Mouse (Mus musculus): ENCODE measurements around the gene Zdhhc14. TPM values are rescaled to one million over a fixed set of nuclear protein-coding genes. Genes with fewer than 3 reads are reported as not detected.

Gene Zdhhc14
- total RNA-seq, 2 experiments from 2014 or later, result 15.1 to 15.2 TPM

DNA sequence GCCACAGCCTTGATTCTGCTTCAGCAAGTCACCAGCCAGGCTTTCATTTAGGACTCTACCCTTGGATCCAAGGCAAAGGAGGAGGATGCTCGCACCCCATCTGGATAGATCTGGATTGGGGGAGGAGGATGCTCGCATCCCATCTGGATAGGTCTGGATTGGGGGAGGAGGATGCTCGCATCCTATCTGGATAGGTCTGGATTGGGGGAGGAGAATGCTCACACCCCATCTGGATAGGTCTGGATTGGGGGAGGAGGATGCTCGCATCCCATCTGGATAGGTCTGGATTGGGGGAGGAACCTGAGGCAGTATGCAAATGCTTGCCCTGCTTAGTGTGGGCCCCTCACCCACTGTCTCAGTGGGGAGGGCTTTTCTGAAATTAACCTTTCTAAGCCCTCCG lies 271.4 kb downstream of the Zdhhc14 start:
- intact Hi-C loops (cut with DNase I), result no loop called here
- DNase-seq, result no peak

DNA sequence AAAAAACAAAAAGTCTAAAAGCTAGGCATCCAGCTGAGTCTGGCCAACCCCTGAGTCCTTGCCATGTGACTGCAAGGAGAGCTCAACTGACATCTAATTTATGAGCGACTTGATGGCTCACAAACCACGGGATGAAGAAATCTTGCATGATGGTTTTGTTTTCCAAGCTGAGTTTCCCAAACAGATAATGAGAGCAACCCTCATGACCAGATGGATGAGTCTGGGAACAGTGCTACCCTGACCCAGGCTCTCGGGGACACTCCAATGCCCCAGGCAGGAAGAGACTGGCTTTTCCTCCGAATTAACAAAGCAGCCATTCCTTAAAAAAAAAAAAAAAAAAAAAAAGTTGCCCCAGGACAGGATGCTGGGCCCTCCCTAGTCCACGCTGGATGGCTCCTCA lies 271.9 kb downstream of the Zdhhc14 start:
- intact Hi-C loops (cut with DNase I), result no loop called here
- no peak for DNase-seq

DNA sequence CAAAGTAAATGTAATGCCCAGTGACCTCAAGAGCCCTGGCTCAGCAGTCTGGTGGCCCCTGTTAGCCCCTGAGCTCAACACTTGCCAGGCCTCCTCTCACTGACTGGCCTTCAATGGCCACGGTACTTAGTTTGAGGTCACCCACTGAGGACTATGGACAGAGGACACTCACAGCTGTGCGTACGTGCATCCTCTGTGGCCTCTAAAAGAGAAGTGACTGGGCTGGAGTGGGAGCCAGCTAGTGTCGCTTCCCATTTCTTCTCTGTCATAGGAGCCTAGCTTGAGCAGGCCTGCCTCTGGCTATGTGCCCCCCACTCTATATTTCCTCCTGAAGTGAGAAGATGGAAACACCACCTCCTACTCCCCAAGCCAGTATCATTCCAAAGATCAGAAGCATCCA lies 273.4 kb downstream of the Zdhhc14 start:
- DNase-seq, result no peak
- intact Hi-C loops (cut with DNase I), result no loop called here

DNA sequence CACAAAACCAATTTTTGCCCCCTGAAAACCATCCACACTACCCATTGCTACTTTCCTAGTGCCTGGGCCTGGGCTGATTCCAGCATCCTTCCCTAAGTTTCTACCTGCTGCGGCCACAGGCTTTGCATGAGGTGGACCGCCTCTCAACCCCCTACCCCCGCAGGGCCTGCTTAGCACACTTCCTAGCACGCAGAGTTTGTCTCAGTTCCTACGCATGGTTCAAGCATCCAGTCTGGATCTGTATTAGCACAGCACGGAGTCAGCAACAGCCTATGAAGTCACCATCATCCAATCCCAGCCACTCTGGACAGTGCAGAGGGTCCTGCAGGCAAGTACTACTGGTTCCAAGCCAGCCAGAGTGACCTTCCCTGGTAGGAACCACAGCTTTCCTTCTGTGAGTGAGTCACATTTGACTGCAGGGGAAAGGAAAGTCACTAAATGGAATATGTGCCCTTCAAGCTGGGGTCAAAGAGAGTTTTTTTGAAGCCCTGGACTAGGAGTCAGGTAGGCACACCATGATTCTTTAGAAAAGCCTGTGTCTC lies 275.9 kb downstream of the Zdhhc14 start:
- no peak for DNase-seq
- intact Hi-C loops (cut with DNase I), result no loop called here

DNA sequence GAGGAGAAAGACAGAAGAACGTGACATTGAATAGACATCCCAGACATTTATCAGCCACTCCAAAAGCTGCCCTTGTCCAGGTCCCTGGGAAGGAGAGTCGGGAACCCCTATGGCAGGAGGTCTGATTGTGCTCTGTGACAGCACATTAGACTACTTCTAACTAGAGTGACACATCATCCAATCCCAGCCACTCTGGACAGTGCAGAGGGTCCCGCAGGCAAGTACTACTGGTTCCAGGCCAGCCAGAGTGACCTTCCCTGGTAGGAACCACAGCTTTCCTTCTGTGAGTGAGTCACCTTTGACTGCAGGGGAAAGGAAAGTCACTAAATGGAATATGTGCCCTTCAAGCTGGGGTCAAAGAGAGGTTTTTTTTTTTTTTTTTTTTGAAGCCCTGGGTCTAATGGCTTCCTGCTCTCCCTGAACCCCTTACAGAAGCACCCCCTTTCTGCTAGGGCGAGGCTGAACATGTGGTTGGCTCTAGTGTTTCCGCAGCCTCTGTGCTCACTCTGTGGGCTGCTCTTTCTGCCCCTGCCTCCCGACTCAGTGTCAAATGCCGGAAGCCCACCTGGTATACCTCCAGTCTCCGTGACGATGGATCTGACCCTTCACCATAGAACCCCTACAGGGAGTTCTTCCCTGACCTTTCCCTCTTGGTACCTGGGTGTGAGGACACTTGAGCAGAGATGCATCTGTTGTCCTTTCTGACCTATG lies 276.6 kb downstream of the Zdhhc14 start:
- no peak for DNase-seq
- intact Hi-C loops (cut with DNase I), result no loop called here

DNA sequence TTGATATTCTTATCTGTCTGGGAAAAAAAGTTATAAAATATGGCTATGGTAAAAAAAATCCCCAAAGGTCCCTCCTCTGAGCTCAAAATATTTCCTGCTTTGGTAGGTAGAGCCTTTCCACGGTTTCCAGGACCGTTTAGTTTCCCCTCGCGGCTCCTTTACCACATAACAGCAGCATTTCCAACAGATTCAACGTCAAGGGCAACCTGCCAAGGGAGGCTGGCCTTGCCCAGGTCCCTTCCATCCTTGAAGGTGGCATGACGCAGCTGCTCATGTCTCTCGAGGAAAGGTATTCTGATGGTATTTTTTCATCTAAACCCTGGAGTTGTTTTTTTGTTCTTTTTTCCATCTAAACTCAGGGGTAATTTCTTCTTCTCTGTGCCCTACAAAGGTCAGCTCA lies 277.4 kb downstream of the Zdhhc14 start:
- peak; percentile 42 for DNase-seq
- intact Hi-C loops (cut with DNase I), result no loop called here

DNA sequence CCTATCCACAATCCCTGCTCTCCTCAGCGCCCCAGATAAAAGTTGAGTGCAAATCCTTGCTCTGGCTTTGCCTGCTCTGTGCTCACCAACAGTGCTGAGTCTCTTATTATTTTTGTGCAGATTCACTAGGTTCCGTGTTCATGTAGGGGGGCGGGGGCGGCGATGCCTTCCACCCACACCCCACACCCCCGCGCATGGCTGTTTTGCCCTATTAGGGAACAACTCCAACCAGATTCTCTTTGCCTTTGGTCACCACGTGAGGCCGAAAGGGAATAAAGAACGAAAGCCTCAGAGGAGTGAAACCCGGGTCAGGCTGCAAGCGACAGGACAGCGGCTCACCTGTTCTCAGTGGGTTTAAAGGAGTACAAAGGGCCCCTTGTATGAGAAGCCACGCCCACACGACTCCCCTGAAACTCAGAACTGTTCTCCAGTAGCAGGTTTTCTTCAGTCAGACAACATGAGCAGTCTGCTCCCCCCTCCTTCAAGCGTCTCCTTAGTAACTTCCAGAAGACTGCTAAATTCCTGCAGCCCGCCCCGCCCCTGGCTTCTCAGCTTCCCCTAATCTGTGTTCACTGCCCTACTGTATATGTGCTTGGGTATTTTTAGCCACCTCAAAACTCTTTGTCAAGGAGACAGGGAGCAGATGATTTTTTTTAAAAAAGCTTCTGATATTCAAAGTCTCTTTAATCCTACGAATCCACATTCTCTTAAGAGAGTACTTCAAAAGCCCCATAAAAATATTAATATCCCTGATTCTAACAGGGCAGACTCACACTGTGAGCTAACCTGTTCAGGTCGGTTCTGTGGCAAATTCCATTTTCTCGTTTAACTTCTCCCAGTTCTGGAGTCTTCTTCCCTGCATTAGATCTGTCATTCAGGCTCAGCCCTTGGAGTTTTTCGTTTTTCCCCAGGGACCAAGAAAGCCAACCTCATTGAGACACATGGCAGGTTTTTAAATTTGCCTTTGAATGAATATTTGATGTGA lies 278.2 kb downstream of the Zdhhc14 start:
- DNase-seq, result peak; percentile 37
- intact Hi-C loops (cut with DNase I), result no loop called here

DNA sequence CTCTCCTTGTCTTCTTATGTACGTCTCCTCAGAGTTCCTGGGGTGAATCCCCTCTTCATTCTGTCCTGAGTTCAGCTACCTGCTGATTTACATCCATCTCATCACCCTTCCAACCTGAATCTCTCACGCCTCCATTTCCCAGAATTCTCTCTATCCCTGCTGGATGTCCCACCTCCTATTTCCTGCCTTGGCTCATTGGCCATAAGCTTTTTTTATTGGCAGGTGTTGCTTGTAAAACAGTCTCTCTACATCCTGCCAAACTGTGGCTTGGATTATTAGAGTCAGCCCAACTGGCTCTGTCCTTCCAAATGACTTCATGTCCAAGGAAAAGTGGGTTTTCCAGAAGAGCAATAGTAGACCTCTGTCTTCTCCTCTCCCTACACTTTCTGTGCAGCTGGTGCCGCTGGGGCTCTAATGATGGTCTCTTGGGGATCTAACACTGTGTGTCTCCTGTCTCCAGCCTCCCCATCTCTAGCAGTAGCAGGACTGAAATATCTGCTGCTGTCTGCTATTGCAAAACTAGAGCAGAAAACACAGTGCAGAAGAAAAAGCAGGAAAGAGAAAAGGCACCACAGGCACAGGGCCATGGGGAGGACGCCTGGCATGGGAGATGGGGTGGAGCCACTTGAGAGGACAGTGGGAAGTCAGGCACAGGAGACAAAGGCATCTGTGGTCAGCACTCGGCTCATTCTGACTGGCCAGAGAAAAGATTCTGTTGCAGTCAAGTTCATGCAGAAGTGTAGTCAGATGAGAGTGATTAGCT lies 288.0 kb downstream of the Zdhhc14 start:
- DNase-seq, result no peak
- intact Hi-C loops (cut with DNase I), result no loop called here

DNA sequence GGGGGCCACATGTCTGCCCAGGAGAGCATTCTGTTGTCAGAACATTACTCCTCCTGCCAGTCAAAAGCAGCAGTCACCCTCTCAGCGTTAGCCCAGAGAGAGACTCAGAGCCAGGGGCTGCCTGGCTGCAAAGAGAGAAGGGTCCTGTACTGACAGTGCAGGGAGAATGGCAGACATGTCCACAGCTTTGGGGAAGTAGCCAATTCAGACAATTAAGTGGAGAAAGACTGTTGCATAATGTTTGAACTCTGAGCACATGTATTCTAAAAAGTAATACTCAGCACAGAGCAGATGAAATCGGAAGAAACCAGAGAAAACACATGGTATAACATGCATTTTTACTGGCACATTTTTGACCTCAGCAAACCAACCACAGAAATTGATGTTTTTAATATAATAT lies 292.9 kb downstream of the Zdhhc14 start:
- intact Hi-C loops (cut with DNase I), result no loop called here
- DNase-seq, result no peak

DNA sequence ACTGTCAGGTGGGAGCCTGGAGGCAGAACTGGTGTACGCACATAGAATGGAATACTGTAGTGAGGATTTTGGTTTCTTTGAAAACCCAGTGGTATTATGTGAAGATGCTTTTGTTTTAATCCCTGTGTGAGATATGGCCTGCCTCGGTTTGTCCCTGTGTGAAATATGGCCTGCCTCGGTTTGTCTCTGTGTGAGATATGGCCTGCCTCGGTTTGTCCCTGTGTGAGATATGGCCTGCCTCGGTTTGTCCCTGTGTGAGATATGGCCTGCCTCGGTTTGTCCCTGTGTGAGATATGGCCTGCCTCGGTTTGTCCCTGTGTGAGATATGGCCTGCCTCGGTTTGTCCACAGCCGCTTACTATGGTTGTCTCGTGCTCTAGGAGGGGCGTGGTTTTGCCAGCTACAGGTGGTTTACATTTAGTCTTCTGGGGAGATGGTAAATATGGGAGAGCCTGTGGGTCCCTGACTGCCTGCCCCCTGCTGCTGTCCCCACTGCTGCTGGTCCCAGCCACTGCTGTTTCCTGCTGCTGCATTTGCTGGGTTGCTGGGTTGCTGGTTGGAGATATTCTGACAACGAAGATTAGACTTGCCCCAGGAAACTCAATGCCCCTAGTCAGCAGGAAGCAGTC lies 299.9 kb downstream of the Zdhhc14 start:
- intact Hi-C loops (cut with DNase I), result loop anchor here (10.0 kb wide), 1 partner anchor 213 kb away; no protein-coding TSS in a partner anchor
- DNase-seq, result no peak

DNA sequence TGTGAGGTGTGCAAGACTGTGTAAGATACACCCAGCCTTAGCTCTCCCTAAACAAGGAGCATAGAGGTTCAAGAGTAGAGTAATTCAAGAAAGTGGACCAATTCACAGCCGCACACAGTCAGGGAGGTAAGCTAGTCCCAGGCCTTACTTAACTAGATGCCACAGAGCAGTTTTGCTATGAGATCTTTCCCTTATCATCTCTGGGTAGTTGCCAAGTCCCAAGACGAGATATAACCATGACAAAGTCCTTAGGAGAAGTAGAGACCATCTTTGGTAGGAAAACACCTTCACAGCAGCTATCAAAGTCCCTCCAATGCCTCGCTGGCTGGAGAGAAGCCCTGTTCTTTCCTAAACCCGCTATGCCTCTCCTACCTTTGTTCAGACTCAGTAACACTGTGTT lies 301.2 kb downstream of the Zdhhc14 start:
- intact Hi-C loops (cut with DNase I), result loop anchor here (10.0 kb wide), 1 partner anchor 211 kb away; no protein-coding TSS in a partner anchor
- no peak for DNase-seq

DNA sequence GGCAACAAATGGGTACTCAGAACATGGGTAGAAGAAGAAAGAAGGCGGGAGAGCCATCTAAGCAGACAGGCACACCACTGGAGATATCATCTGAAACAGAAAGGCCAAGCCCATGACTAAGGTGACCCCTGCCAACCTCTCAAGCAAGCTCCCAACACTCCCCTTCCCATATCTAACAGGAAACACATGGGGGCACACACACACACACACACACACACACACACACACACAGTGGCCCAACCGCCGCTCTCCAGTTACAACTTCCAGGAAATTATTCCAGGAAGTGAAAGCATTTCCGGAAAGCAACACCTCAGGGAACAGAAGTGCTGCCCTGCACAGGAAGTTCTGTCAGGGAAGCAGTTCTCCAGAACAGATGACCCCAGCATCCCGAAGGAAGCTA lies 301.9 kb downstream of the Zdhhc14 start:
- no peak for DNase-seq
- intact Hi-C loops (cut with DNase I), result loop anchor here (10.0 kb wide), 1 partner anchor 211 kb away; no protein-coding TSS in a partner anchor

DNA sequence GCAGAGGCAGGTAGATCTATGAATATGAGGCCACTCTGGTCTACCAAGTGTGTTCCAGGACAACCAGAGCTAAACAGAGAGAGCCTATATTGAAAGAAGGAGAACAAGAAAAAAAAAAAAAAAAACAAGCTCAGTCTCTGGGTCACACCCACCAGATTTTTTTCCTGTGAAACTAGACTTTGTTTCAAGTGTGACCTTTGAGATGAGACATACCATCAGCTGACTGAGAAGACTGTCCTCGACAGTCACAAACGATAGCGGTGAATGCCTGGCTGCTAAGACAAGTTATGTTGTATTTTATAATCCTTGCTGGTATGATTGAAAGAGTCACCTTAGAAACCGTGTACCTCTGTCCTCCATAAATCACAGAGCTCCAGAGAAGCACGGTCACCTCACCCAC lies 303.0 kb downstream of the Zdhhc14 start:
- no peak for DNase-seq
- intact Hi-C loops (cut with DNase I), result loop anchor here (5.0 to 10.0 kb wide), 2 partner anchors 127 to 209 kb away; no protein-coding TSS in a partner anchor

DNA sequence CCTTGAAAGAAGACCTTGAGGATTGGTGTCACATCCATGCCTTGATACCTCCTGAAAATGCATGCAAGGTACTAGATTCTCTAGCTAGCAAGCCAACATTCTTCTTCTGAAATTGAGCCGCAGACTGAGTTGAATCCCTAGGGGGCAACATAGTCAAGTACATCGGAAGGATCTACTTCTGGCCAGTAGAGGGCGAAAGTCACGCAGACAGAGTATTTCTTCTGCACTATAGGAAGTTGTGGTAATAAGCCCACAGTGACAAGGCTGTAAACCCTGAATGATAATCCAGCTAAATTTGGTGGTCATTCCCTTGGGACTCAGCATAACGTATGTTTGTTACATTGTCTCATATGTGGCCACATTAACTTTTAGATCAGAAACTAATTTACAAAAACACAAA lies 303.5 kb downstream of the Zdhhc14 start:
- intact Hi-C loops (cut with DNase I), result loop anchor here (2.0 to 10.0 kb wide), 3 partner anchors 91 to 209 kb away; no protein-coding TSS in a partner anchor
- peak; percentile 67 for DNase-seq

DNA sequence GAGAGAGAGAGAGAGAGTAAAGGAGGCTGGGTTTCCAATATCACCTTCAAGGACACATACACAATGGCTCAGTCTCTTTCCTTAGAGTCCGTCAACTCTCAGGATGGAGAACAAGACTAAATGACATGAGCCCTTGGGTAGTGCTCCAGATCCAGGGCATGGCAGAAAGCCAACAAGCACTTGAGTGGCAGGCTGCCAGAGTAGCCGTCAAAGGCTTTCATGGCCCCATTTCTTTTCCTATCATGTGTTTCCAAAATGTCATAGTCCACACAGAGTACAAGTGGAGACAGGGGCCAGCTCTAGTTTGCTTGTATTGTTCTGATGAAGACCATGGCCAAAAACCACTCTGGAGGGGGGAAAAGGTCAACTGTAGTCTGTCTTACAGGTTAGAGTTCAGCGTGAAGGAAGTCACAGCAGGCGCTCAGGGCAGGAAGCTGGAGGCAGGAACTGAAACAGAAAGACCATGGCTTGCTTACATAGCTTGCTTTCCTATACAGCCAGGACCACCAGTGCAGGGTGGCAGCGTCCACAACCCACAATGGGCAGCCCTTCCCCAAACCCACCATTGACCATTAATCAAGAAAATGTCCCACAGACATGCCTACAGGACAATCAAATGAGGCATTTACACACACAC lies 304.9 kb downstream of the Zdhhc14 start:
- intact Hi-C loops (cut with DNase I), result loop anchor here (2.0 to 10.0 kb wide), 3 partner anchors 90 to 208 kb away; no protein-coding TSS in a partner anchor
- peak; percentile 48 for DNase-seq

DNA sequence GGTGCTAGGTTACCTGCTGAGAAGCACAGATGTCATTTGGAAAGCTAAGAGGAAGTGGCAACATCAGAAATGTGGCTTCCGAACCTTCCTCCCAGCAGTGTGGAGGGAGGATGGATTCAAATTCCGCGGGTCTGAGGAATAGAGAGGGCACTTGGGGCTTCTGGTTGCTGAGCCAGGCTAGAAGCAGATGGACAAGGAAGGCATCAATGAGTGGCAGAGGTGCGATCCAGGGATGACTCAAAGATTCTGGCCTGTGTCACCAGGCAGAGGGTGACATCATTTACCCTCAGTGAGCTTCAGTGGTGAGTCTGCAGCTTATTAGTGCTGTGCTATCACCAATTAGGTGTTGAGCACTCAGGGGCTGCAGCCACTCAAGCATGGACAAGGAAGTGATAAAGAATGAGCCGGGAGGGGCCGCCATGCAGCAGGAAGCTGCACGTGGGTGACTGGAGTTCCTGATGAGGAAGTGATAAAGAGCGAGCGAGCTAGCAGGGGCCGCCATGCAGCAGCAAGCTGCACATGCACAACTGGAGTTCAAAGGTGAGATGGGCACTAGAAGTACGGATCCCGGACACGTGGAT lies 306.0 kb downstream of the Zdhhc14 start:
- intact Hi-C loops (cut with DNase I), result loop anchor here (5.0 to 10.0 kb wide), 2 partner anchors 124 to 206 kb away; no protein-coding TSS in a partner anchor
- DNase-seq, result no peak

DNA sequence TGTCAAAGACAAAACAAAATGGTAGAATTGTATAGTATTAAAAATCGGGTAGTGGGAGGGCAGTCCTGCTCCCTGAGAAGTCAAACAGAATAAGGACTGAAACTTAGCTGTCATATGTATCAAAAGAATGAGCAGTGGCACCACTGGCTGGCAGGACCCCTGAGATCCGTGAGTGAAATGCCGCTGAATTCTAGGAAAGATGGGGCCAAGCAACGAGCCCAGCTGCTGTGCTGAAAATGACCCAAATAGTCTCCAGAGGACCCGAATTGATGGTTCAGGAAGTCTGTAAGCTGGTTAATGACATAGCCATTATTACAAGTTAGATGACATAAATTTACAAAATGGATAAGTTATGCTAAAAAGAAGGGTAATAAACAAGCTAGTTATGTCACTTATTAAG lies 306.5 kb downstream of the Zdhhc14 start:
- DNase-seq, result no peak
- intact Hi-C loops (cut with DNase I), result loop anchor here (5.0 to 10.0 kb wide), 2 partner anchors 123 to 206 kb away; no protein-coding TSS in a partner anchor

DNA sequence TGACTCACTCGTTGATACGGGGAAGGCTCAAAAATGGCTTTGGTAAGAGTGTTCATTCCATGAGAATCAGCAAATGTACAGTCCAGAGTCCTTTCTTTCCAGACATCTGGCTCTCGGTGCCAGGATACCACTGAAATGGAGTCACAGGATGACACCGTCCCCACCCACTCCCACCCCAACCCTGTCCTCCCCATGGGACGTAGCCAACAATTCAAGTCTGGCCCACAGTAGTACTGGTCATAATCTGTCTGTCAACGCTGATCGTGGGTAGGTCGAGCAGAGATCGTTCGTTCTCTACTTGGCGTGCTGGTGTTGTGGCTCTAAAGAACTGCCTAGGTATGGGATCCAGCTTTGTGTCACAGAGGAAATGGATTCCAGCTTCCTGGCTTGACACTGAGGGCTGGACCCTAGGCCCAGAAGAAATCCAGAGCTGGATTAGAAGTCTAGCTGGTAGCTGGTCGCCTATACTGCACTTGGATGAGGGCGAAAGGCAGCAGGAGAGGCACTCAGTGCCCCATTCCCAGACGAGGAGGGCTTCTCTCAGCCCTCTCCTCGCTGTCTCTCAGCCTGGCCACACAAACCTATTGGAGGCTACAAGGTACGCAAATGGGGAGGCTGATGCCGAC lies 307.2 kb downstream of the Zdhhc14 start:
- DNase-seq, result no peak
- intact Hi-C loops (cut with DNase I), result loop anchor here (5.0 to 10.0 kb wide), 2 partner anchors 123 to 205 kb away; no protein-coding TSS in a partner anchor

Measured in left cerebral cortex, postnatal 4 days (tissue).